Mouse (Mus musculus) erythroblast, embryonic 14.5 days (primary cell): ENCODE measurements around the gene Cog4. TPM values are rescaled to one million over a fixed set of nuclear protein-coding genes. Genes with fewer than 3 reads are reported as not detected.

Experiments
- H3K27me3 ChIP-seq: 2 replicates; pipeline ENCODE4 v1.6.1; 2012; ENCODE audit warnings: inconsistent platforms; ENCODE audit not compliant: control insufficient read depth
- H3K36me3 ChIP-seq: 2 replicates; pipeline ENCODE4 v1.6.1; 2012; ENCODE audit warnings: mild to moderate bottlenecking, inconsistent platforms; ENCODE audit not compliant: control insufficient read depth
- H3K4me1 ChIP-seq: 2 replicates; pipeline ENCODE4 v1.6.1; 2012; ENCODE audit warnings: inconsistent platforms; ENCODE audit not compliant: control insufficient read depth
- H3K4me3 ChIP-seq: replicated peaks from 2 replicates; pipeline ENCODE3; 2012; ENCODE audit warnings: moderate library complexity, mild to moderate bottlenecking, inconsistent platforms
- H3K9me3 ChIP-seq: 2 replicates; pipeline ENCODE4 v1.6.1; 2012; ENCODE audit warnings: low read length, inconsistent platforms, mixed read lengths; ENCODE audit not compliant: control insufficient read depth
- GATA1 ChIP-seq: IDR thresholded peaks from 2 replicates; pipeline ENCODE4 v1.6.1; 2012; ENCODE audit warnings: low read length, inconsistent platforms, mixed read lengths
- TAL1 ChIP-seq: IDR thresholded peaks from 3 replicates; pipeline ENCODE4 v1.6.1; 2012; ENCODE audit warnings: low read length, inconsistent platforms, mixed read lengths
- polyA plus RNA-seq: library from polyadenylated mRNA; stranded (reverse); fragments of >175 nt; gene quantifications from 2 replicates; pipeline ENCODE4 v1.2.3, GENCODE M21; 2012

Cog4 gene
- polyA plus RNA-seq, 1 experiment: 0.67 TPM

- TF ChIP-seq GATA1: no peak
- no peak for TF ChIP-seq TAL1
- Histone ChIP-seq H3K4me1 (peaks cover 15% of the 10 kb centered on the region), H3K27me3 (no peaks in the 10 kb centered on the region), H3K4me3 (no peak overlapping the region), H3K36me3 (peaks cover 95% of the 10 kb centered on the region), H3K9me3 (no peaks in the 10 kb centered on the region)
Observed at GRCm38 (mm10) chr8:110881741-110882310, 35.4 kb downstream of the Cog4 start.

DNA sequence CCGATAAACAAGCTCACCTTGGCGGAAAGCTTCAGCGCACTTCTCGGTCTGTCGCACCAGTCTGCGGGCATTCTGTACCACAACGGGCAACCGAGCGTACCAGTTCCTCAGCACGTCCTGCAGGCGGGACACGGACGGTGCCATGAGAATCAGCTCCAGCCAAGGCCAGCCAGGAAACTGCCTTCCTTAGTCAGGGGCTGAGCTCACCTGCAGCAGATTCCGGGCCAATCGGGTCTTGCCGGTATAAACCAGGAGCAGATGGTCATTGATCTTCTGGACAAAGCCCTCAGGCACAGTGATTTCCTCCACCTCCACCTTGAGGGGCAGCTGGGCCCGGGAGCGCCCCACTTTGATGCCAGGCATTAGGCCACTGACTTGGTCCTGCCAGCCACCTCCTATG is 37.4 kb downstream of the Cog4 start:
- peaks cover 93% of the 10 kb centered on the region for H3K36me3 ChIP-seq
- TF ChIP-seq TAL1 (no peak), GATA1 (no peak)

DNA sequence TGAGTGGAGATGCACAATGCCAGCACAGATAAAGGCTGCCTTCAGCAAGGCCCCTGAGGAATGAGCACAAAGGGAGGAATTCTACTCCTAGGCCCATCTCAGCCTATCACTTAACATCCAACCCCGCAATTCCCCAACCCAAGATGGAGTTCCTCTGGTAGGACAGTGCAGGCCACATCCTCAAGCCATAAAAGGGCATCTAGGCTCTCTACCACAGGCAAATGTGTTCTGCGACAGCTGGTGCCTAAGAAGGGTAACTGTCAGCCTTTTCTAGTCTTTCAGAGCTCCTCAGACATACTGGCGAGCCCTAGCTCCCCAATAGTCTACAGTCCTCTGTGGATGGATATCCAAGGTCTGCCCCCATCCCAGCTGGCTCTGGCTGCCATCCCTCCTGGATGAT is 40.2 kb downstream of the Cog4 start:
- H3K36me3 ChIP-seq: peaks cover 79% of the 10 kb centered on the region
- no peaks in the 10 kb centered on the region; the same call in 1 of the 2 replicates for H3K4me1 ChIP-seq
- no peaks in the 10 kb centered on the region for H3K27me3 ChIP-seq
- H3K4me3 ChIP-seq: no peak overlapping the region
- H3K9me3 ChIP-seq: no peaks in the 10 kb centered on the region
- TF ChIP-seq TAL1: no peak
- TF ChIP-seq GATA1: no peak

More for the DNA sequence above, 37.4 kb downstream of the Cog4 start:
- peaks cover 7% of the 10 kb centered on the region for H3K4me1 ChIP-seq
- no peaks in the 10 kb centered on the region for H3K9me3 ChIP-seq
- H3K4me3 ChIP-seq: no peak overlapping the region
- H3K27me3 ChIP-seq: no peaks in the 10 kb centered on the region

DNA sequence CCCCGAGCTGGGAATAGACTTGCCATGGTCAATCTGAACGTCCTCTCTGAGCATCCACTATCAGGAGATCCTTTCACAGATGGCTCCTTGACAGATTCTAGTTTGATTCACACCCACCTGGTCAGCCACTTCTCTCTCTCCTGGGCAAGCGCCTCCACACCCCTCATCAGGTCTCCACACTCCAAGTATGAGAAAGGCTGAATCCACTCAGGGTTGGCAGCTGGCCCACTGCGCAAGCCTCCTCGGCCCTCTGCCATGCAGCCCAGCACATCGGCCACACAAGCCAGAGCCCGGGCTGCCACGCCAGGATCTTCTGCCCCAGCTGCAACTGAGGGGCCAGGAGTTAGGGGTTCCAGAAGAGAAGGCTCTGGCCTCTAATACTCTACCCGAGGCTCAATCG is 41.2 kb downstream of the Cog4 start:
- Histone ChIP-seq H3K4me1 (no peaks in the 10 kb centered on the region; the same call in 1 of the 2 replicates), H3K27me3 (no peaks in the 10 kb centered on the region), H3K36me3 (peaks cover 73% of the 10 kb centered on the region), H3K4me3 (no peak overlapping the region), H3K9me3 (no peaks in the 10 kb centered on the region)
- no peak for TF ChIP-seq GATA1
- TF ChIP-seq TAL1: no peak

DNA sequence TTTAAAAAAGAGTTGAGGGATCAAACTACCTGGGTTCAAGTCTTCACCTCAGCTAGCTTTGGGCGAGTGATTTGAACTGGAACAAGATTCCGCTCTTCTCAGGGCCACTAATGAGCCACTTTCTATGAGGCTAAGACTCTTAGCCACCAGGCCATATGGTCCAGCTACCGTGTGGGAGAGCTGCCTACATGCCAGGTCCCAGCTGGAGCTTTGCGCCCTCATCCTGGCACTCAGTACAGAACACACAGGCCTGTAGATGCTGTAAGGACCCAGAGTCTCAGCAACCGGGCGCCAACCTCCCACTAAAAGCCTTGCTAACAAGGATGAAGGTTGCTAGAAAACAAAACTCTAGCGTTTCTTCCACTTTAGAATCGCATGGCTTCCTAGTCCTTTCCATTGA is 42.0 kb downstream of the Cog4 start:
- Histone ChIP-seq H3K4me3 (no peak overlapping the region), H3K4me1 (no peaks in the 10 kb centered on the region; the same call in 1 of the 2 replicates), H3K27me3 (no peaks in the 10 kb centered on the region), H3K9me3 (no peaks in the 10 kb centered on the region), H3K36me3 (peaks cover 70% of the 10 kb centered on the region)
- TF ChIP-seq GATA1: no peak
- no peak for TF ChIP-seq TAL1

GRCm38 (mm10) chr8:110888860-110889259 is 42.5 kb downstream of the Cog4 start:
- no peak overlapping the region for H3K4me3 ChIP-seq
- no peaks in the 10 kb centered on the region for H3K27me3 ChIP-seq
- no peaks in the 10 kb centered on the region; the same call in 1 of the 2 replicates for H3K4me1 ChIP-seq
- peaks cover 66% of the 10 kb centered on the region for H3K36me3 ChIP-seq
- TF ChIP-seq GATA1: no peak
- TF ChIP-seq TAL1: no peak
- no peaks in the 10 kb centered on the region for H3K9me3 ChIP-seq

DNA sequence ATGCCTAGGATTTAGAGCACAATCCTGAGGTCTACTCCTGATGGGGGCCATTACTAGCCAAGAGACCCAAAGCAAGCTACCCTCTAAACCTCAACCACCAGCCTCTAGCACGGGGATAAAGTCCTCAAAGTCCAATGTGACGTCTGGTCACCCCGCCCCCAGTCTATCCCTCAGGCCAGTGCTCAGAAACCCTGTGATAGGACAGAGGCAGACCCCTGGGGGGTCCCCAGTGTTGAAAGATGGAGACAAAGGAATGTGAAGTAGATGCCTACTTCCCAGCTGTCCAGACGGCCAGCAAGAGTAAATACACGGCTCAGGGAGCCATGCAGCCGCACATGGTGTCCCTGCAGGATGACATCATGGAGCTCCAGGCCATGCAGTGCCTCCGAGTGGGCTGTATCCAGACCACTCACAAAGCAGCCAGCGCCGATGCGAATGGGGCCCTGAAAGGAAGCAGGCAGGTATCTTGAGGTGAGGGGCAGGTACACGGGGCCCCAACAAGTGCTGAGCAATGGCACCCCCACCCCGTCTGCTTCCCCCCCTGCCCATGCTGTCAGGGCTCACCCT is 43.6 kb downstream of the Cog4 start:
- TF ChIP-seq GATA1 (no peak), TAL1 (no peak)
- no peaks in the 10 kb centered on the region for H3K9me3 ChIP-seq
- peaks cover 66% of the 10 kb centered on the region for H3K36me3 ChIP-seq
- H3K4me1 ChIP-seq: peaks cover 2% of the 10 kb centered on the region
- H3K27me3 ChIP-seq: no peaks in the 10 kb centered on the region
- no peak overlapping the region for H3K4me3 ChIP-seq

- Histone ChIP-seq H3K27me3 (no peaks in the 10 kb centered on the region), H3K9me3 (no peaks in the 10 kb centered on the region), H3K36me3 (peaks cover 48% of the 10 kb centered on the region), H3K4me3 (no peak overlapping the region), H3K4me1 (peaks cover 4% of the 10 kb centered on the region)
- no peak for TF ChIP-seq GATA1
- no peak for TF ChIP-seq TAL1
Observed at GRCm38 (mm10) chr8:110892040-110892439, 45.6 kb downstream of the Cog4 start.

GRCm38 (mm10) chr8:110892913-110893312 is 46.5 kb downstream of the Cog4 start:
- no peak for TF ChIP-seq TAL1
- no peak for TF ChIP-seq GATA1
- no peak overlapping the region for H3K4me3 ChIP-seq
- H3K27me3 ChIP-seq: no peaks in the 10 kb centered on the region
- peaks cover 42% of the 10 kb centered on the region for H3K36me3 ChIP-seq
- peaks cover 4% of the 10 kb centered on the region for H3K4me1 ChIP-seq
- no peaks in the 10 kb centered on the region for H3K9me3 ChIP-seq
